Mouse (Mus musculus): Measurements from ENCODE around the gene Hs2st1. TPM values are rescaled to one million over a fixed set of nuclear protein-coding genes. Genes with fewer than 3 reads are reported as not detected.
"Not testable (repeated sequence)": the region's sequence is repeated elsewhere in the genome, so short reads cannot be mapped to it uniquely, and the experiment has no call there.

Hs2st1 gene
- total RNA-seq (2021) = 10 to 100 TPM; 13.9 to 14.7 TPM
- long read RNA-seq, experiment 1, full-length matches to known transcripts = 16 of 23 reads
- long read RNA-seq, experiment 1, partial matches to known transcripts = 1 of 23 reads
- long read RNA-seq, experiment 1, other reads (novel, unspliced or antisense) = 6 of 23 reads
- long read RNA-seq, experiment 2, full-length matches to known transcripts = 33 of 46 reads
- long read RNA-seq, experiment 2, partial matches to known transcripts = 2 of 46 reads
- long read RNA-seq, experiment 2, other reads (novel, unspliced or antisense) = 11 of 46 reads

- DNase-seq (ENCODE audit: low spot score in 2 of 2) = peak; percentile 83 to 86
Observed at GRCm38 (mm10) chr3:144570047-144570815, at the start of gene Hs2st1, which contains the start of gene Selenof. Gene Hs2st1 (minus strand): TSS chr3:144570181. Gene Selenof (plus strand): TSS chr3:144570304.

- no peak for DNase-seq (ENCODE audit: low spot score in 2 of 2)
Observed at GRCm38 (mm10) chr3:144617633-144618180, 47.7 kb upstream of the Hs2st1 start.

DNA sequence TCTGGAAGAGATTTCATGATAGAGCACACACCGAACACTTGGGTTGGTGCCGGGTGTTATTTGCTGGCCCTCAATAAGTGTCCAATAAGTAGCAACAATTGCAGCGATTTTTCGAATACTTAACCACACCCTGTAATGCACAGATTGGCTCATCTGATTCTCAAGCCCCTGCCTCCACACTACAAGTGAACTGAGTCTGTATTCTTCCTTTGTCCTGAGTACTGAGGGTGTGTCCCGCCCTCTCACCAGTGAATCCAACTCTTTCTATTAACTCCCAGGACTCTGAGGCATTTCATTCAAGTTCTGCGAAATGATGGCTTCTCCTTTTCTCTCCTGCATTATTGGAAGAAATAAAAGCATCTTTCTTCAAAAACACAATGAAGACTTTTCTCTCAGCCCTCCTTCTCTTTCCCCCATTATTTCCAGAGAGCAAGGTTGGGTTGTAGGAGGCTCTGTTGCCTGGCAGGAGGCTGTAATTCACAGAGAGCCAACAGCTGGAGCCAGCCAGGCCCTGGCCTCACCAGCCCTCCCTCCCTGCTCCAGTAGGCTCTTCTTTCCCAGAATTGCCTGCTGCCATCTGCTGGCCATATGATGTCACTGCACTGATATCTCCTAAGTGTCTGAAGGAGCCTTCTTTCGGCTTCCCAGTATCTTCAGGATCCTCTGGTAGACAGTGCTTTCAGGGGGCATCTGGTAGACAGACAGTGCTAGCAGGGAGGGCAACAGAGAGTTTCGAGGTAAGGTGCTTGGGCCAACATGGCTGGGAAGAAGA is 46.9 kb upstream of the Hs2st1 start:
- peak; percentile 76 to 81 for DNase-seq (ENCODE audit: low spot score in 2 of 2)

GRCm38 (mm10) chr3:144615459-144615858 is 45.5 kb upstream of the Hs2st1 start:
- no peak for DNase-seq (ENCODE audit: low spot score in 2 of 2)

GRCm38 (mm10) chr3:144614698-144615097 is 44.7 kb upstream of the Hs2st1 start:
- no peak for DNase-seq (ENCODE audit: low spot score in 2 of 2)

DNA sequence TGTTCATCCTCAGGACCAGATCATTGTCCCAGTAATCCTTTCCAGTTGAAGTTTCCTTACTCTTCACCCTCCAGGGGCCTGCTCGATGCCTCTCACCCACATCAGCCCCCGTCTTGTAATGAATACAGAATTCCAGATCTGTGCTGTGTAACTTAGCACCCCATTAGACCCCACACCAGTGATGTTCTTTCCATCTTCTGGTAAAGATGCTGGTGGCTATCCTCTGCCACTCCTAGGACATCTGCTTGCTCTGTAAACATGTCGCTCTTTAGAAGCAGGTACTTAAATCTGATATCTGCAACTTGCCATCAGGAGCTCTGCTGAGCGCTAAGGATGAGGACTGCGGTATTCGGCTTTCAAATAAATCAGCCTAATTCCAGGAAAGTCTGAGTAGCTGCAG is 44.3 kb upstream of the Hs2st1 start:
- DNase-seq (ENCODE audit: low spot score in 2 of 2) = no peak

DNA sequence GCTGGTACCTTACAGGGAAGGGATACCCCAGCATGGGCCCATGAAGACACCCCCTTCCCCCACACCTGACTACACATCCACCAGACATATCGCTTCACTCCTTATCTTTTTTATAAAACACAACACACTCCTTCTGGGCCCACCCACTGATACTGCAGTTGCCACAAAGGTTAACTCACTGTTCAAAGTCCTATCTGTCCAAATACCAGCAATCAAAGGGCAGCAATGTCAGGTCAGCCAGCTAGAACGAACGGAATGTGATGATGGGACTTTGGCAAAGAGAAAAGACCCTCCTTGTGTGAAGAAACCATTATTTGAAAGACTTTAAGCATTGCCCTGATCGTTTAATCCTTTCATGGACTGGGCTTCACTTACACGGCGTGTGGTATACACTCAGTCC is 42.4 kb upstream of the Hs2st1 start:
- DNase-seq (ENCODE audit: low spot score in 2 of 2) = no peak

- no peak for DNase-seq (ENCODE audit: low spot score in 2 of 2)
Observed at GRCm38 (mm10) chr3:144611626-144612271, 41.8 kb upstream of the Hs2st1 start.

GRCm38 (mm10) chr3:144610759-144611158 is 40.8 kb upstream of the Hs2st1 start:
- no peak for DNase-seq (ENCODE audit: low spot score in 2 of 2)

- DNase-seq (ENCODE audit: low spot score in 2 of 2) = no peak
Observed at GRCm38 (mm10) chr3:144608090-144608489, 38.1 kb upstream of the Hs2st1 start.

DNA sequence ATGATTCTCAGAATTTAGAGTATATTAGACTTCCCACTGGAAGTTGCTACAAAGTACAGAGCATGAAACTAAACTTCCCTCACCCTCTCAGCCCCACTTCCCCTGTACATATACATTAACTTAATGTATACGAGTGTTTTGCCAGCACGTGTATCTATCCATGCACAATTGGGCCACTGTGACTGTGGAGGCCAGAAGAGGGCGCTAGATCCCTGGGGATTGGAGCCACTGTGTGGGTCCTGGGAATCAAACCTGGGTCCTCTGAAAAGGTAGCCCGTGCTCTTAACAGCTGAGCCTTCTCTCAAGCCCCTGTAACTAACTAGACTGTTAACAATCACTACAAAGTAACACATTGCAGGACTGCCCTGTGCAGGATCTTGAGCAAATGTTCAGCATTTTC is 36.5 kb upstream of the Hs2st1 start:
- no peak for DNase-seq (ENCODE audit: low spot score in 2 of 2)

DNA sequence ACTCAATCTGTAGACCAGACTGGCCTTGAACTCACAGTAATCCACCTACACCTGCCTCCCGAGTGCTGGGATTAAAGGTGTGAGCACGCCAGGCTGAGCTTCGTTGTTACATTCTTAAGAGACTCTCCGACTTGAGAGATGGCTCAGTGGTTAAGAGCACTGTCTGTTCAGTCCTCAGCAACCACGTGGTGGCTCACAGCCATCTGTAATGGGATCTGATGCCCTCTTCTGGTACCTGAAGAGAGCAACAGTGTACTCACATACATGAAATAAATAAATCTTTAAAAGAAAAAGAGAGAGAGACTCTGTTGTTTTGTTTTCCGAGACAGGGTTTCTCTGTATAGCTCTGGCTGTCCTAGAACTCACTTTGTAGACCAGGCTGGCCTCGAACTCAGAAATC is 35.8 kb upstream of the Hs2st1 start:
- DNase-seq (ENCODE audit: low spot score in 2 of 2) = not testable (repeated sequence)

DNA sequence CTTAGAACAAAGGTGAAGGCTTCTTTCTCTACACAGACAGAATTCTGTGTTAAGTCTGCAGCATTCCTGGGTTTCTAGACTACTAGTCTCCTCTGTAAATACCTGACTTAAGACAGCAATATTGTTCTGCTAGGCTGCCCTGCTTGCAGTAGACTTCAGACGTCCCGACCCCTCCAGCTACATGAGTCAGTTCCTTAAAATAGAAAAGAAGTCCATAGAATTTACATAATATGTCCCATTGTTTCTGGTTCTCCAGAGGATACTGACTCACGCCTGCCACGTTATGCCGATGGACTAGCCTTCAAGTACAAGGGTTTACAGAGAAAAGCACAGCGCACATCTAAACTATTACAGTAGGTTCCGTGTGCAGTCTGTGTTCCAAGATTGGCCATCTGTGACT is 34.2 kb upstream of the Hs2st1 start:
- DNase-seq (ENCODE audit: low spot score in 2 of 2) = no peak

DNA sequence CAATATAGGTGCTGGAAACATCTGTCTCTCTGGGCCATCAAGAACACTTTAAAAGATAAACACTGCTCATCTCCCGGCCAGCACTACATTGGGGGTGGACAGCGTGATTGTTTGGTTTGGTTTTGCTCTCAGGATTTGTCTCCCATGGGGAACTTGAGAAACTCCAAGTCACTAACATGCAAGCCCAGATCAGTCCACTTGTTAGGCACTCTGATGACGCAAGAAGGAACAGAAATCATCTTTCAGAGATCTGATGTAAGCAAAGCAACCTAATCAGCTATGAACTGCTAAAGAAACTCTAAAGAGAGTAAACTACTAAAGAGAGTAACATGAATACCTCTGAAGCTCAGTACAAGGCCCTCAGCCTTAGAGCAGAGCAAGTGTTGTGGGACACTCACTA is 33.6 kb upstream of the Hs2st1 start:
- no peak for DNase-seq (ENCODE audit: low spot score in 2 of 2)

DNA sequence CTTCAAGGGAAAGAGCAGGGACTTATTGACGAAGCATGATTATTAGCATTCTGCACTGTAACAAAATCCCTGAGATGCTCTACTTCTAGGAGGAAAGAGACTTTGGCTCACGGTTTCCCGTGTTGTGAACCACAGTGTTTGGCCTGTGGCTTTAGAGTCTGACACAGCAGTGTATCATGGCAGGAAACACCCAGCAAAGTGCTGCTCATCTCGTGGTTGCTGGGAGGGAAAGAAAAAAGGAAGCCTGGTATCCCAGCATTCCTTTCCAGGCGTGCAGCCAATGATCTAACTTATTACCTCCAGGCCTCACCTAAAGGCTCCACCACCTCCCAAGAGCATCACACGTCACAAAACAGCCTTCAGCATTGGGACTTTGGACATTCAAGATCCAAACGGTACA is 32.8 kb upstream of the Hs2st1 start:
- no peak for DNase-seq (ENCODE audit: low spot score in 2 of 2)

DNA sequence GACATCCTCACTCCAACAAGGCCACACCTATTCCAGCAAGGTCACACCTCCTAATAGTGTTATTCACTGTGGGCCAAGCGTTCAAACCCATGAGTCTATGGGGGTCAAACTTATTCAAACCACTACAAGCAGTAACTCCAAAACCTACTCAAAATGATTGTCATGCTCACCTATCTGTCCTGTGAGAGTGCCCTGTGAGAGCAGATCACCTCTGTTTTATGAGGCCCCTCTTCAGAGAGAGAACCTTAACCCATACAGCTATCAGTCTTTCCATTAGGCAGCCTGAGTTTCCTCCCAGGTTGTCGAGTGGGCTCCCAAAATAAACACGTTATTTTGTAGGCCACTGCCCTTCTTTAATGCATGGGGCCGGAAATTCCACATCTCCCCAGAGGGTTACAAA is 32.4 kb upstream of the Hs2st1 start:
- no peak for DNase-seq (ENCODE audit: low spot score in 2 of 2)

- DNase-seq (ENCODE audit: low spot score in 2 of 2) = no peak
Observed at GRCm38 (mm10) chr3:144597790-144598467, 27.9 kb upstream of the Hs2st1 start.

DNA sequence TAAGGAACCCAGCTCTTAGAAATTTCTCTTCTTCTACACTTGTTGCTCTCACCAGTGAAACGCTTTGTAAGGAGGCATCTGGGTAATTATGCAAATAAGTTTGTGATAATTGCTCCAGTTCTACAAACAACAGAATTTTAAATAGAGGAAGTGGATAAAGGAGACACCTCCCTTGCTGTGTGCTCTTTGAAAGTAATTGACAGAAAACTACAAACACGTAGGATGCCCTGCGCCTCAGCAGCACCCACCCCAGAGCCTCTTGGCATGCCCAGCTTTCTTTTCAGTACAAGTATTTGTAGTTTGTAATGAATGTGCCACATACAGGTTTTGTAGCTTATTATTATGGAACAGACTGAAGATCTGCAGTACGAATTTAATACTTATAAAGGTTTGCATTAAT is 27.1 kb upstream of the Hs2st1 start:
- no peak for DNase-seq (ENCODE audit: low spot score in 2 of 2)

DNA sequence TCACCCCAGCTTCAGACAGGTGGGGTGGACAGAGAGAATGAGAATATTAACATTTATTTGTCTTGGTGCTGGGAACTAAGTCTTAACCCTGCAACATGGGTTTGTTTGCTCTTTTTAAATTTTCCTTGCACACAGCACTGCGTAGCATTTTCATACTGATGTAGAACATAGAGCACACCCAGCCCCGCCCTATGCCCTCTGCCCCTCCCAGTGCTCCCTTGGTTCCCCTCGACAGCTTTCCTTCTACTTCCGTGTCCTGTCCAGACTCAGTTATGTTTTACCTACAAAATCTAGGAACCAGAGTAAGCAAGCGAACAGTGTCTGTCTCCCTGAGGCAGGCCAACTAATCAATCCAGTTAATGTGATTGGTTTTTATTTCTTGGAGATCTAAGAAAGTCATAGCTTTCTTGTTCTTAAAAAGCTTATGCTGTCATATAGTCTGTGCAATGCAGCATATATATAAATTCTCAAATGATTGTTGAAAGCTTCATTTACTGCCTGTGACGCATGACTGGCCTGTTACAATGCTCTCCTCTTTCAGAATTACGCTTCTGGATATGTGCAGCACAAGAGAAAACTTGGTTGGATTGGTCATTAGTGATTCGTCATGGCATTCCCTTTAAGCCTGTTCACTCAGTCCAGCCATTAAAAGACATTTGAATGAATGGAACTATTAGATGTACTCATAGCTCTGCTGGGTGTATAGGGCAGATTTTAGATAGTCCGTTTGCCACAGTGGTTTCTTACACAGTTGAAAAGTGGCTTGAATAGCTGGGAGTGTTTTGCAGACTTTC is 23.2 kb upstream of the Hs2st1 start:
- no peak for DNase-seq (ENCODE audit: low spot score in 2 of 2)
